Mouse (Mus musculus) adrenal gland, adult 8-10 months (tissue): ENCODE measurements around the gene Siglec1. TPM values are rescaled to one million over a fixed set of nuclear protein-coding genes. Genes with fewer than 3 reads are reported as not detected.
"Not testable (repeated sequence)": the region's sequence is repeated elsewhere in the genome, so short reads cannot be mapped to it uniquely, and the experiment has no call there.

Source experiments
- DNase-seq: peaks from one replicate; pipeline ENCODE4 v3.0.0; 2022
- total RNA-seq, 4 experiments: library from RNA; stranded (reverse); gene quantifications; 2 replicates each; pipeline ENCODE4 v1.2.4; 2022

The Siglec1 gene
- total RNA-seq, 4 experiments from 2014 or later: 5.1 to 6.4 (median 6.3) TPM

- no peak for DNase-seq
Observed at GRCm38 (mm10) chr2:131052862-131053418, 33.6 kb downstream of the Siglec1 start.

GRCm38 (mm10) chr2:131052043-131052442, 34.5 kb downstream of the Siglec1 start:
- DNase-seq: no peak

DNA sequence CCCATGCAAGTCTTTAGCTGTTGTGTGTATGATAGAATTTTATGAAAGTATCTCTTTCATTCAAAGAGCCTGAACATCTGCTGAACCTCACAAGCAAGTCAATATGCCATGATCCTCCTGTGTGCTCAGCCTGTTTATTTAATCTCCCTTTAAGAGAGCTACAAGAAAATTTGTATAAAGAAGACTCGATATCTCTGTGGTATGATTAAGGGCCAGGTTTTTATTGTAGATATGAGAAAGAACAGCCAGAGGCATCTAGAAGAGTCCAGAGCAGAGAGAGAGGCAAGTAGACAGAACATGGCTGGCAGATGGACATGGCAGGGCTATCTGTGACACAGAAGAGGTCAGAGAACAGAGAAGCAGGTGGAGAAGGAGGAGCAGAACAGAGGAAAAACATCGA, 40.5 kb downstream of the Siglec1 start:
- DNase-seq: no peak

- DNase-seq: no peak
Observed at GRCm38 (mm10) chr2:131044989-131045720, 41.4 kb downstream of the Siglec1 start.

GRCm38 (mm10) chr2:131044354-131044852, 42.2 kb downstream of the Siglec1 start:
- no peak for DNase-seq

GRCm38 (mm10) chr2:131042988-131043387, 43.6 kb downstream of the Siglec1 start, which contains the start of gene Gfra4:
Gene Gfra4 (minus strand): TSS chr2:131043088.
- DNase-seq: no peak

DNA sequence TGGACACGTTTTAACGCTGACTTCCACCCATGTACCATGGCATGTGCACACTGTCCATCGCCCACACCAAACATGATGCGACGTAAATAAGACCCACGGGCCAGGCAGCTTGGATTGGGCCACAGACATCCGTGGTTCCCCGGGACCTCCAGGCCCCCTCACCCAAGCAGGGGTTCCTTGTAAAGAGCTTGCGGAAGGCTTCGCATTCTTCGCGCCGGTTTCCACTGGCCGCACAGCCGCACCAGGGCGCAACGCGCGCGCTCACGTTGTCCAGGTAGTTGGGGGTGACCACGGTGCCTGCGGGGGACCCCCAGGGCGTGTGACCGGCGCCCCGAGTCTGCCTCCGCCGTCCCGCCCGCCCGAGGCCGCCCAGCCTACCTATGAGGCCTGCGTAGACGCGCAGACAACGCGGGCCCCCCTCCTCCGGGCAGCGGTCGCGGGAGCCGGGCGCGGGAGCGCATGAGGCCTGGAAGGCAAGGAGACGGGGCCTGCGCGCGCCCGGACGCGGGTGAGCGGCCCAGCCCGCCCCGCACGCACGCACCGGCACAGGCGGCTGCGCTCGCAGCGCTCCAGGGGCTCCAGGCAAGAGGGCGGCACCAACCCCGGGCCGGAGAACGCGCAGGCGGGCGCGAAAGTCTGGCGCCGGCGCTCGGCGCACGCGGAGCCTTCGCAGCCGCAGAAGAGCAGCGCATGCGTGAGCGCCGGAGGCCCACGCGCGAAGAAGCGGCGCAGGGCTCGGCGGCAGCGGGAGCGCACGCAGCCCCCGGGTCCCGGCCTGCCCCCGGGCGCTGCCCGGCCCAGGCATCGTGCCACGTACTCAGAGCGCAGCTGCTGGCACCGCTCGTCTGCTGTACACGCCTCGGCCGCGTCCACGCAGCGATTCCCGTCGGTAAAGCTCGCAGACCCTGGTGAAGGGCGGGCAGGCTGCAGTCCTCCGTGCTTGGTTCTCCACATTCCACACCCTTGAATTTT, 45.4 kb downstream of the Siglec1 start:
- DNase-seq: no peak

- DNase-seq: no peak
Observed at GRCm38 (mm10) chr2:131038675-131039074, 47.9 kb downstream of the Siglec1 start.

DNA sequence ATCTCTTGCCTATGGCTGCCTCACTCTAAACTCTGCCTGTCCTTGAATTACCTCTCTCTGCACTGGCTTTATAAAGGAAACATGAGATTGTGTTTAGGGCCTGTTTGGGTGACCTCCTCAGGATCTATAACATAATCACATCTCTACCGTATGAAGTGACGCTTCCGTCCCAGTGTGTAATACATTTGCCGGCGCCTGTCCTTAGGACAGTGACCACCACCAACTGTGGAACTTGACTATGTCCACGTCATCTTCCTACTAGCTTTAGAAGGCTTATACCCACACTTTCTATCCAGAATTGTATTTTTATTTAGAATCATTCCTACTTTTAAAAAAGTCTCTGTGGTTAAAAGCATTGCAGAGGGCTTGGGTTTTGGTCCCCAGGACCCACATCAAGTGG, 48.4 kb downstream of the Siglec1 start:
- DNase-seq: no peak

- DNase-seq: no peak
Observed at GRCm38 (mm10) chr2:131037226-131037990, 49.2 kb downstream of the Siglec1 start.

GRCm38 (mm10) chr2:131036757-131037156, 49.8 kb downstream of the Siglec1 start:
- no peak for DNase-seq

GRCm38 (mm10) chr2:131036343-131036742, 50.2 kb downstream of the Siglec1 start:
- DNase-seq: no peak

DNA sequence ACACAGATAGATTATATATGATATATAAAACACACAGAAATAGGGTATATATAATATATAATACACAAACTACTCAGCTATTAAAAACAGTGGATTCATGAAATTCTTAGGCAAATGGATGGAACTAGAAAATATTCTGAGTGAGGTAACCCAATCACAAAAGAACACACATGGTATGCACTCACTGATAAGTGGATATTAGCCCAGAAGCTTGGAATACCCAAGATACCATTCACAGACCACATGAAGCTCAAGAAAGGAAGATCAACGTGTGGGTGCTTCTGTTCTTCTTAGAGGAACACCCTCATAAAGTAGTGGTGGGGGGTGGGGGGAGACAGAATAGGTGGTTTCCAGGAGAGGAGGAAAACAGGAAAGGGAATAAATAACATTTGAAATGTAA, 55.2 kb downstream of the Siglec1 start:
- DNase-seq: not testable (repeated sequence)

GRCm38 (mm10) chr2:131030998-131031397, 55.6 kb downstream of the Siglec1 start:
- DNase-seq: no peak

- no peak for DNase-seq
Observed at GRCm38 (mm10) chr2:131030561-131030960, 56.0 kb downstream of the Siglec1 start.

GRCm38 (mm10) chr2:131029065-131029935, 57.3 kb downstream of the Siglec1 start:
- no peak for DNase-seq

GRCm38 (mm10) chr2:131026941-131027340, 59.6 kb downstream of the Siglec1 start:
- DNase-seq: no peak

- no peak for DNase-seq
Observed at GRCm38 (mm10) chr2:131025230-131025629, 61.3 kb downstream of the Siglec1 start.
